Mouse (Mus musculus): ENCODE measurements at regions not wholly inside any gene's neighbourhood (a gene's known extent, or its start where the extent isn't known, plus 50 kb on each side); places are given as distances from the start of the nearest gene placed in this dataset.

- no peak for TF ChIP-seq CTCF (IDR thresholded peaks at IDR 0.05; ENCODE audit: borderline replicate concordance, extremely low read depth, insufficient read depth, insufficient read length)
- TF ChIP-seq POLR2A (IDR thresholded peaks at IDR 0.05; ENCODE audit: borderline replicate concordance, extremely low read depth, insufficient read depth, insufficient read length, poor library complexity, severe bottlenecking), result no peak
These were observed 349.7 kb downstream of the Col11a1 start for GRCm38 (mm10) chr3:114380044-114380443.

Measured in brain, embryonic 14.5 days (tissue).